Mouse (Mus musculus) kidney, adult 2 months (tissue): ENCODE measurements at regions not wholly inside any gene's neighbourhood (a gene's known extent, or its start where the extent isn't known, plus 50 kb on each side); places are given as distances from the start of the nearest gene placed in this dataset.

ENCODE experiments used
- CTCF ChIP-seq: fragments of 200-500 bp; conservative IDR thresholded peaks from 2 replicates; pipeline ENCODE4 v1.5.1; 2011; ENCODE audit warnings: low read depth, mild to moderate bottlenecking, control low read depth, low read length, moderate library complexity, mixed read lengths; ENCODE audit not compliant: insufficient read depth, insufficient read length
- POLR2A ChIP-seq: fragments of 200-500 bp; IDR thresholded peaks from one replicate; pipeline ENCODE4 v1.6.1; 2011; ENCODE audit warnings: low read depth, low read length, control low read depth

GRCm38 (mm10) chr6:49712980-49713379, 109.5 kb upstream of the Npy start:
- TF ChIP-seq CTCF (no peak), POLR2A (no peak)
